Mouse (Mus musculus): ENCODE results near the gene Mtnr1b.

Mtnr1b gene

GRCm38 (mm10) chr9:15802413-15803027, 71.8 kb downstream of the Mtnr1b start:
- DNase-seq: no peak

GRCm38 (mm10) chr9:15800402-15800801, 74.0 kb downstream of the Mtnr1b start:
- no peak for DNase-seq

- no peak for DNase-seq
These were observed 79.9 kb downstream of the Mtnr1b start for GRCm38 (mm10) chr9:15794408-15794807.

GRCm38 (mm10) chr9:15792076-15792475, 82.3 kb downstream of the Mtnr1b start:
- DNase-seq: no peak

- no peak for DNase-seq
These were observed 87.7 kb downstream of the Mtnr1b start for GRCm38 (mm10) chr9:15786610-15787009.

- DNase-seq: no peak
These were observed 88.2 kb downstream of the Mtnr1b start for GRCm38 (mm10) chr9:15786192-15786591.

- DNase-seq: no peak
These were observed 92.4 kb downstream of the Mtnr1b start for GRCm38 (mm10) chr9:15781936-15782335.

GRCm38 (mm10) chr9:15774911-15775310, 99.4 kb downstream of the Mtnr1b start:
- DNase-seq: no peak
